Mouse (Mus musculus): ENCODE data around the gene Ccdc14.

GRCm38 (mm10) chr16:34745065-34745585 is 54.7 kb downstream of the Ccdc14 start, which contains the start of gene Mylk:
- 0 out of 2 replicates have a peak, but pooled peaks have one; percentile 19 for TF ChIP-seq CTCF (IDR thresholded peaks at IDR 0.05; ENCODE audit: low read depth, low read length)
- peak; percentile 97 for TF ChIP-seq POLR2A (IDR thresholded peaks at IDR 0.05; ENCODE audit: extremely low read depth, insufficient read depth, low read length)

Measured in liver, adult 2 months (tissue).